Mouse (Mus musculus): ENCODE measurements at regions not wholly inside any gene's neighbourhood (a gene's known extent, or its start where the extent isn't known, plus 50 kb on each side); places are given as distances from the start of the nearest gene placed in this dataset.

DNA sequence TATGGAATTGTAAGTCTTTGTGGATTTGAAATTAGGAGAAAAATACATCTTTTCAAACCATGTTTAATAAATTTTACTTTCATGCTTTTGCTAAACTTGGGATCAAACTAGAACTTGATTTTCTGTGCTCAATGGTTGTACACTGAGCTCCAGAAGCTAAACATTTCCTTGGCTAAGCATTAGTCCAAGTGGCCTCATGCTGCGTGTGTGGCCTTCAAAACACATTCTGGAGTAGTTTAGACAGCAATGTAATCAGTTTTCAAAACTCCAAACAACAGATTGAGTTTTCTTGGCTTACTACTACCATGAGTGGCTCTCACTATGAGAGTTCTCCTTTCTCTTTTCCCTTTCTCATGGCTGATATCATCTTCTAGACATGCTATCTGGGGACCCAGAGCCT, 112.7 kb upstream of the Igsf10 start:
- Histone ChIP-seq H3K9ac (no peak overlapping the region), H3K27me3 (replicated peaks) (no peaks in the 10 kb centered on the region), H3K27ac (replicated peaks) (no peak overlapping the region), H3K36me3 (no peaks in the 10 kb centered on the region), H3K9me3 (no peaks in the 10 kb centered on the region), H3K4me2 (no peak overlapping the region), H3K4me1 (no peaks in the 10 kb centered on the region), H3K4me3 (no peak overlapping the region)
- 65% methylated on average over 1 of the region's 1 CpGs for WGBS
- ATAC-seq (ENCODE audit: extremely low read depth, insufficient number of reproducible peaks, low FRiP score, low TSS enrichment), result no peak

DNA sequence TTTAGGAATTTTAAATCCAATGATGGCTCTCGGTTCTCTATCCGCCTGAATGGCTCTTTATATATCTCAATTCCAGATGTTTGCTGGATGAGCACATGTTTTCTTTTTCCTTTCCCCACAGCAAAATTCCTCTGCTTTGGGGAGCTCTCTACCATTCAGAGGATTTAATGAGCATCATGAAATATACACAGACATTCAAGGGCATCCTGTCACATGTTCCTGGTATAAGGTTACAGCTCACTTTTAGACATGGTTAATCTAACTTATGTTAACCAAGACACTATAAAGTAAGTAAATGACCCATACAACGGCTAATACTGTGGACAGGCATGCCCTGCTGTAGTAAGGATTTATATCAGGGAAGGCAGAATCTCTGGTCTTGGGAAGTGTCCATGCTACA, 106.9 kb upstream of the Igsf10 start:
- Histone ChIP-seq H3K27me3 (replicated peaks) (no peaks in the 10 kb centered on the region), H3K4me1 (no peaks in the 10 kb centered on the region), H3K36me3 (no peaks in the 10 kb centered on the region), H3K4me2 (no peak overlapping the region), H3K4me3 (no peak overlapping the region), H3K9me3 (no peaks in the 10 kb centered on the region), H3K27ac (replicated peaks) (no peak overlapping the region), H3K9ac (no peak overlapping the region)
- ATAC-seq (ENCODE audit: extremely low read depth, insufficient number of reproducible peaks, low FRiP score, low TSS enrichment), result no peak
- WGBS, result 63% methylated on average over 3 of the region's 3 CpGs

DNA sequence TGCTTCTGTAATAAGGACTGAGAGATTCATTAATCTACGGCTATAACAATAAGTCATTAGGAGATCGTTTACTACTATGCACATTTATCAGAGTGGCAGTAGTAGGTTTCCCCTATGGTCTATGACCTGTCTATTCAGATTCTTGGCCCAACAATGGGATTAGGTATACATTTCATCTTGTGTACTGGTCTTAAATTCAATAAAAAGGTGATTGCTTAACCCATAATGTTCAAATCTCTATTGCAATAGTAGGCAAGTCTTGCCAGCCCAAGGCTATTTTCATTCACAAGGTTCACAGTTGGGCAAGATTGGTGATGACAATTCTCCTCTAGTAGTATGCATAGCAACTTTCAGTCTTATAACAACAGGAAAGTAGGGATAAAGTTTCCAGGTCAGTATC, 79.4 kb upstream of the Igsf10 start:
- H3K4me2 ChIP-seq, result no peak overlapping the region
- 77% methylated on average over 2 of the region's 2 CpGs for WGBS
- no peak overlapping the region for H3K4me3 ChIP-seq
- no peaks in the 10 kb centered on the region for H3K9me3 ChIP-seq
- no peak for ATAC-seq (ENCODE audit: extremely low read depth, insufficient number of reproducible peaks, low FRiP score, low TSS enrichment)
- no peaks in the 10 kb centered on the region for H3K4me1 ChIP-seq
- H3K36me3 ChIP-seq, result no peaks in the 10 kb centered on the region
- no peak overlapping the region for H3K27ac ChIP-seq (replicated peaks)
- no peak overlapping the region for H3K9ac ChIP-seq
- no peaks in the 10 kb centered on the region for H3K27me3 ChIP-seq (replicated peaks)

DNA sequence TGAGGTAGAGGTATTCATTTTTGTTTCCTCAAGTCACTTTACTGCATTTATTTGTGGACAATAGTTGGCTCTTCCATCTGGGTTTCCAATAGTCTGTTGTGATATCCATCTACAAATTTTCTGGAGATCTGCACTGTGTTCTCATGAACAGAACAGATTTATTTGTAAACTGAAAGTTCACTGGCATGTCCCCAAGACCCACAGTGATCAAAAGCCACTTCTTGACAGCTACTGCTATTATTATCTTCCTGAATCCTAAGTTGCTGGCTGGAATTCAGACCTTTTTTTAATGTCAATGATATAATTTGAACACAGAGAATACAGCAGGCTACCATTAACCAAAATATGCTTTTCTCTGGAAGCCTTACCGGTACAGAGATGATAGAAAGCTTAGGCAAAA, 64.9 kb upstream of the Igsf10 start:
- Histone ChIP-seq H3K4me1 (no peaks in the 10 kb centered on the region), H3K27me3 (replicated peaks) (no peaks in the 10 kb centered on the region), H3K4me2 (no peak overlapping the region), H3K9ac (no peak overlapping the region), H3K36me3 (no peaks in the 10 kb centered on the region), H3K9me3 (no peaks in the 10 kb centered on the region), H3K27ac (replicated peaks) (no peak overlapping the region), H3K4me3 (no peak overlapping the region)
- no peak for ATAC-seq (ENCODE audit: extremely low read depth, insufficient number of reproducible peaks, low FRiP score, low TSS enrichment)
- 66% methylated on average over 1 of the region's 1 CpGs for WGBS

DNA sequence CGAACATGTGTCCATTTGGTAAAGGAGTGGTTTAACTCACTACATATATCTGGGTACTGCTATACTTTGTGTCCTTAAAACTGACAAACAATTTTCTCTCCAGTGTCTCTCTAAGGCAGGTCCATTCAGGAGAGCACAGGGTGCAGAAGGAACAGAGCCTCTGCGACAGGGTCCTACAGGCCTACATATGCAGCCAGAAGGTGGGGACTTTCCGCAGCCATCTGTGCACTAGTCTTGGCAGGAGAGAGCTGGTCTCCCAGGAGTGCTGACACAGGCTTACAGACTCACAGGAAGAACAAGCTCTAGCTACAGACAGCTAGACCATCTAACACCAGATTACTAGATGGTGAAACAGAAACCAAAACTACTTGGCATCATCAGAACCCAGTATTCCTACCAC, 61.8 kb upstream of the Igsf10 start:
- Histone ChIP-seq H3K9ac (no peak overlapping the region), H3K9me3 (no peaks in the 10 kb centered on the region), H3K27me3 (replicated peaks) (no peaks in the 10 kb centered on the region), H3K4me3 (no peak overlapping the region), H3K4me1 (no peaks in the 10 kb centered on the region), H3K4me2 (no peak overlapping the region), H3K27ac (replicated peaks) (no peak overlapping the region), H3K36me3 (no peaks in the 10 kb centered on the region)
- 75% methylated on average over 3 of the region's 3 CpGs for WGBS
- ATAC-seq (ENCODE audit: extremely low read depth, insufficient number of reproducible peaks, low FRiP score, low TSS enrichment), result no peak

DNA sequence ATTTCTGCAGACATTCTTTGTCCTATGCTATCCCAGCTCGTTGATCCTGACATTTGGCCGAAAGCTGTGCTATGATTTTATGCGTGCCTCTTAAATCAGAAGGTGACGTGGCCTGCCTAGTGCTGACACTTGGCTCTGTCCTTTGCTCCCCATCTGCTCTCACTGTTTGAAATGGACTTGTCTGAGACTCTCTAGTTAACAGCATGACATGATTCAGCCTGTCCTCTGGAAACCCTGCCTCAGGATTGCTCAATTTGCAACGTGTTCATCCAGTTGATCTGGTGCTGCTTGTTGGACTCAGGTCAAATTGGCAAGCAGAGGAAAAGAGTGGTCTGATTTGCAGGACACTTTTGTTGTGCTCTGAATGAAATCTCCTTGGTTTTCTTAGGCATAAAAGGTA, 57.7 kb upstream of the Igsf10 start:
- Histone ChIP-seq H3K4me1 (no peaks in the 10 kb centered on the region), H3K27ac (replicated peaks) (no peak overlapping the region), H3K27me3 (replicated peaks) (no peaks in the 10 kb centered on the region), H3K36me3 (no peaks in the 10 kb centered on the region), H3K9ac (no peak overlapping the region), H3K4me3 (no peak overlapping the region), H3K4me2 (no peak overlapping the region), H3K9me3 (no peaks in the 10 kb centered on the region; the same call in 1 of the 2 replicates)
- ATAC-seq (ENCODE audit: extremely low read depth, insufficient number of reproducible peaks, low FRiP score, low TSS enrichment), result no peak
- WGBS, result 62% methylated on average over 5 of the region's 5 CpGs

DNA sequence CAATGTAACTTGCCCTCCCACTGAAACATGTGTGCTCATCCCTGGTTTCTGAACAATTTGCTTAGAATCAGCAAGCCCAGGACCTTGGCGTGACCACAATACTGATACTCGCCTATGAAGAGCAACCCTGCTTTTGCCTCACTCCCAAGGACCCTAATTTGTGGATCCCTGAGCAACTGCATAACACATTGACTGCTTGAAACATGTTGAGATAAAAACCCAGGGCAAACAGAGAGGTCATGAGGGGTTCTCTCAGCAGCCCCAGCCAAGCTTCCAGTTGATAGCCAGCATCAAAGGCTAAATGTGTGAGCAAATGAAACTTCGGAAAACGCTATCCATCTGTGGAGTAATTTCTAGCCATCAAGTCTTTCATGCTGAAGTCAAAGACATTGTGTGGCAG, 57.2 kb upstream of the Igsf10 start:
- WGBS, result 70% methylated on average over 4 of the region's 4 CpGs
- no peak overlapping the region for H3K27ac ChIP-seq (replicated peaks)

More for the DNA sequence above, 57.2 kb upstream of the Igsf10 start:
- Histone ChIP-seq H3K4me1 (no peaks in the 10 kb centered on the region), H3K4me2 (no peak overlapping the region), H3K4me3 (no peak overlapping the region), H3K9me3 (no peaks in the 10 kb centered on the region; the same call in 1 of the 2 replicates), H3K36me3 (no peaks in the 10 kb centered on the region), H3K27me3 (replicated peaks) (no peaks in the 10 kb centered on the region), H3K9ac (no peak overlapping the region)
- ATAC-seq (ENCODE audit: extremely low read depth, insufficient number of reproducible peaks, low FRiP score, low TSS enrichment), result no peak

Measured in heart, embryonic 13.5 days (tissue).